Mouse (Mus musculus) kidney, postnatal 25 days (tissue): Measurements from ENCODE around the gene Isg20l2.
A peak's percentile ranks its signal among the peaks of the same experiment; 100 is the strongest.
"Not testable (repeated sequence)": the region's sequence is repeated elsewhere in the genome, so short reads cannot be mapped to it uniquely, and the experiment has no call there.

Experiments used
- DNase-seq, 2 experiments: peaks; one replicate each; pipeline ENCODE4 v3.0.0; 2021; ENCODE audit warnings: mixed read lengths in 2 of 2

Isg20l2 gene

DNA sequence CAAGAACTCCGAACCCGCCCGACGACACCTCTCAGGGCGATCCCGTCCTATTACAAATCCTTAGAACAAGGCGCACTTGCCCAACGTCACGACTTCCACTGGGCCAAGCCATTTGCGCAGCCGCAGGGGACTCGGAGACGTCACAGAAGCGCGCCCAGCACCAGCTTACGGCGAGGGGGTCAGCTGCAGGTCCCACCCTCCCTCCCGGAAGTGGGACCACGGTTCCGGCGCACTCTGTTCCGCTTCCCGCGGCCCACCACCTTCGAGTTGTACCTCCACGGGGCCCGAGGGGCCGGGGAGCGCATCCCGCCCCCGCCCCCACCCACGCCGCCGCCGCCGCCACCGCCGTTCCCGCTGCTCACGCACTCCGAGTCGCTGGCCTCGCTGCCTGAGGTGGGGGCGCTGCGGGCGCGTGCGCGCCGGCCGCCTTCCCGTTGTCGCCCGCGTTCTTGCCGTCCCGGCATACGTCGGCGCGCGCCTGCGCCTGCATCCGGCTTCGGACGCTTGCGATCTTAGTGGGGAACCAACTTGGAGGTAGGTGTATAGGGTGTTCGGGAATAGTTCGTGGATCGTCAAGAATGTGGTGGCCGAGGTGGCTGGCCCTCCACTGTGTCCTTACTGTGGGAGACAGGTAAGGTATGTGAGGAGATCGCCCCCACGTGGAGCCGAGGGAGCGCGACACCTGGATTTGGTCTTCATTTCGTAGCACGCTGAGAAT lies at the start of gene Isg20l2, which contains the start of gene Rrnad1:
Gene Isg20l2, plus strand, starts transcription at position 237 of the 718 bp plus-strand sequence.
Gene Rrnad1, minus strand, starts transcription at position 640 of the 718 bp plus-strand sequence.
- peak; percentile 97 to 98 for DNase-seq

DNA sequence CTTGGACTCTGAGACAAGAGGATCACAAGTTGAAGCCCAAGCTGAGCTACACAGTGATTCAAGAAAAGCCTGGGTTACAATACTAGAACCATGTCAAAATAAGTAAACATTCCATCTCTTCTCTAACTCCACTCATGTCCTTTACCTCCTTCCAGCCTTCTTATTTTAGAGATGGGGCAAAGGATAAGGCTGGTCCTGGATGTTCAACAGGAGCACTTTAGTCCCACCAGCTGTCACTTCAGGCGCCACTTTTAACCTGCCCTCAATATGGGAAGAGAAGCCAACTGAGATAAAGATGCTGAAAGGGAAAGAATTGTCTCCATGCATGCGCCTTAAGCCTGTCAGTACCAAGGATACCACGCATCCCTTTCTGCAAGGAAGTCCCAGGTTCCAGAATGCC lies 45.8 kb upstream of the Isg20l2 start:
- DNase-seq = no peak

DNA sequence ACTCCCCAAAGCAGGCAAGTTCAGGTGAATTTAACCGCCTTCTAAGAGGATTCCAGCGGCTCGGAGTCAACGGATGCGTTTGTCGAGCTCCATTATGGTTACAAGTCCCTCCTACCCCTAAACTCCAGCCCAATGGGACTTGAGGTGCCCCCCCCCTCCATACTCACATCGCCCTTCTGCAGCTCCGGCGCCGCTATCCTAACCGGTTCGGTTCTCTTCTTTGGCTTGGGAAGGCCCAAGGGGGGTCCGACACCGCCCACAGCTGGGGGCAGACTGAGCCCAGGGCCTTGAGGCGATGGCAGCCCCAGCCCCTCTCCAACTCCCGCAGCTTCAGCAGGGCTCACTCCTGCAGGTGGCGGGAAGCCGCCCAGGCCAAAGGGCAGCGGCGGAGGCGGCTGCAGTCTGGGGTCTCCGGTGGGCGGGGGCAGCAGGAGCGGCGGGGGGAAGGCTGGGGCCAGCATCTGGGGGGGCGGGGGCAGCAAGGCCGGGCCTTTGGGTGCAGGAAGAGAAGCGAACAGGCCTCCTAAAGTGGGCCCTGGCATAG lies 45.3 kb upstream of the Isg20l2 start:
- peak; percentile 27 to 70 for DNase-seq

GRCm38 (mm10) chr3:87885281-87886003 lies 44.7 kb upstream of the Isg20l2 start, which contains the start of gene Prcc:
TSS of gene Prcc (minus strand) at chr3:87885608.
- DNase-seq = peak; percentile 89 to 97

DNA sequence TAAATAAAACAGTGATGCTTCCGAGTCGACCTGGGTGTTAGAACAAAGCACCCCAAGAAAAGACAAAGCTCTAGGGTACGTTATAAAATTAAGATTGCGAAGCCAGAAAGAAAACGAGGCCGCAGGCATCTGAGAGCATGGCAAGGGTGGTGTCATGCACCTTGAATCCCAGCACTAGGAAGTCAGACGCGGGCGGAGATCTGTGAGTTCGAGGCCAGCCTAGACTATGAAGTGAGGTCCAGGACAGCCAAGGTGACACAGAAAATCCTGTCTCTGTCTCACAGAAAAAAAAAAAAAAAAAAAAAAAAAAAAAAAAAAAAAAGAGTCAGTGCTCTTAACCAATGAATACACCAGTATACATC lies 44.1 kb upstream of the Isg20l2 start:
- peak; percentile 40 to 68 for DNase-seq

DNA sequence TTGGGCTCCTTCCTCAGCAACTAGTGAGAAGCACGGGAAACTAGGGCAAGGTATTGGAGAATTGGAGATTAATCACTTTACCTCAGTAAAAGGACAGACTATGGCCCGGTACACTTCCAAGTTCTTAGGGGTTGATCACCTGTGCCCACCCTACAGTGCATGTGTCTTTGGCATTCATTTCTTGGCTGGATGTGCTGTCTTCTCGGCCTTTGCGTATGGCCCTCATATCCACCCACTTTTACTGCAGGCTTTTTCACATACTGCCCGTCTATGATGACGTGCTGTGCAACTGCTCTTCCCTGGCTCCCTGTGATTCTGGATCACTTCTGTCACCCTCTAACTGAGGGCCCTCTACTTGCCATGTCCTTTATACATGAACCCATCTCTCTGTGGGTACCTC lies 43.7 kb upstream of the Isg20l2 start:
- no peak for DNase-seq

DNA sequence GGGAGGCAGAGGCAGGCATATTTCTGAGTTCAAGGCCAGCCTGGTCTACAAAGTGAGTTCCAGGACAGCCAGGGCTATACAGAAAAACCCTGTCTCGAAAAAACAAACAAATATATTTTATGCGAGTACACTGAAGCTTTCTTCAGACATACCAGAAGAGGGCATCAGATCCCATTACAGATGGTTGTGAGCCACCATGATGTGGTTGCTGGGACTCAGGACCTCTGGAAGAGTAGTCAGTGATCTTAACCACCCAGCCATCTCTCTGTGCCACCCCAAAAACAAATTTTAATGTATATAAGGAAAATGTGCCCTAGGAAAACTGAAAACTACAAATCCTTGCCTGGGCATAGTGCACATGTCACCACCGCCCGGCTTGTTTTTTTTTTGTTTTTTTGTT lies 42.7 kb upstream of the Isg20l2 start:
- not testable (repeated sequence) for DNase-seq

- DNase-seq = no peak
Measured at GRCm38 (mm10) chr3:87891481-87891880, 38.6 kb upstream of the Isg20l2 start.

- DNase-seq = no peak
Measured at GRCm38 (mm10) chr3:87893367-87893905, 36.7 kb upstream of the Isg20l2 start.

GRCm38 (mm10) chr3:87899266-87899665 lies 30.8 kb upstream of the Isg20l2 start:
- no peak for DNase-seq

GRCm38 (mm10) chr3:87899776-87900175 lies 30.3 kb upstream of the Isg20l2 start:
- DNase-seq = no peak

DNA sequence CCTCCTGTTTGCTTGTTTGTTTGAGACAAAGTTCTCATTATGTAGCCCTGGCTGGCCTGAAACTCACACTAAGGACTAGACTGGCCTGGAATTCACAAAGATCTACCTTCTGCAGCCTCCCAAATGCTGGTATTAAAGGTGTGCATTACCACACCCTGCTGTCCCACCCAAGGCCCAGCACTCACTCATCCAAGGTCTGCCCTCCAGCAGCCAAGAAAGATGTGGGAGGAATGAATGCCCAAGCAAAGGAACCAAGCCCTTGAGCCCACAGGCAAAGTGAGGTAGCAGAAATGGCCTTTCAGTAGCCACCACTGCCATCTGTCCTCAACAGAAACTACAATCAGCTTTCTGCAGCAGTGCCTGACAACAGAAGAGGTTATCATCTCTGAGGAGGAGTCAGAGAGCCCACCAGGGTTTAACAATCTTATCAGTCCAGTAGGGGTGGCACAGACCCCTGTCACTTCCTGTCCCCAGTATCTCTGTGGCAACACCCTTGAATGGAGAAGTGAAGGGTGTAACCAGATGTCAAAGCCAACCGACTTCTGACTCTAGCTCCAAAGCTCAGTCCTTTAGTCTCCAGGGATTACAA lies 29.0 kb upstream of the Isg20l2 start:
- DNase-seq = no peak

GRCm38 (mm10) chr3:87901959-87902358 lies 28.2 kb upstream of the Isg20l2 start:
- not testable (repeated sequence) for DNase-seq

DNA sequence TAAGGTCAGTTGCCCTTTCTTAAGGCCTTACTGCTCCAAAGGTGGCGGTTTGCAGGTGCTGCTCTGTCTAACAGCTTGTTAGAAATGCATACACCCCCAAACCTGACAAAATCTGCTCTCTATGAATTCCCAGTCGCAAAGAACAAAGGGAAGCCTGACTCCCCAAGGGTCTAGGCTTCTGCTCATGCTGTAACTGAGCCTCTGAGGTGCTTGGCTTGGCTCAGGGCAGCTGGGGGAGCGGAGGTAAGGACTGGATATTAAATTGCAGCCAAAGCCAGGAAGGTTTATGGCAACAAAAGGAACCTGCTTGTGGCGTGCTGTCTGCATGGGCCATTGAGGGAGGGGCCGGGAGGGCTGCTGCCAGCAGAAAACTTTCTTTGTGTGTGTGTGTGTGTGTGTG lies 26.3 kb upstream of the Isg20l2 start:
- DNase-seq = no peak

DNA sequence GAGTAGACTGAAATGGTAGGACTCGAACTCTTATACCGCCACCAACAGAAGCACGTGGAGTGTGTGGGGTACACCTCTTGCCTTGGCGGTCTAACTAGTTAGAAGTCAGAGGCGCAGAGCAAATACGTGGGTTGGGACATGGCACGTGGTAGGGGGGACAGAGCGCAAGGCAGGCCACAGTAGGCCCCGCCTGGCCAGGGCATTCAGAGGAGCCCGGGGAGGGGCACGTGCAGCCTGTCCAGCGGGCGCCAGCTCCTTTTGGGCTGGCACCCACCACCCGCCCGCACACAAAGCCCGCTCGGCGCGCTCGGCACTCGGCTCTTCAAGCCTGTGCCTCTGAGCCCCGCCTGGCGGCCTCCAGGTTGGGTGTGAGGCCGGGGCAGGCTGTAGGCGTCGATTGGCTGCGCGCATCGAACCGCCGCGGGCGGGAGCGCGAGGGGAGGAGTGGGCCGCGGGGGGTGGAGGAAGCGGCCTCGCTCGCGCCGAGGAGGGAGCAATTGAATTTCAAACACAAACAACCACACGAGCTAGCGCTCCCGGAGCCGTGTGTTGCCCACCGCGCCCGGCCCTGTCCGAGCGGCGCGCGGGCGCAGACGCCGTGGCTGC lies 24.1 kb upstream of the Isg20l2 start, which contains the start of gene Hdgf:
Gene Hdgf, plus strand, starts transcription at position 442 of the 606 bp plus-strand sequence.
- peak; percentile 92 to 99 for DNase-seq

DNA sequence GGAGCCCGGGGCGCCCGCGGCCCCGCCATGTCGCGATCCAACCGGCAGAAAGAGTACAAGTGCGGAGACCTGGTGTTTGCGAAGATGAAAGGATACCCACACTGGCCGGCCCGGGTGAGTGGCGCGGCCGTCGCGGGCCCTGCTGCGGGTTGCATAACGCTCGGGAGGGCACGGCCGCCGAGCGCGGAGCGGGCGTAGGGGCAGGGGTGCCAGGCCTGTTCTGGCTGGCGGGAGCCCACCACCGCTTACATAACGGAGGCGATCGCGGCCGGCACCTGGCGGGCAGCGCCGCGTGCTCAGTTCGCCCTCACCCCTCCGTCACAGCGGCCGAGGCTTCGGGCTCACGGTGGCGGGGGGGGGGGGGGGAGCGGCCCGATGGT lies 23.5 kb upstream of the Isg20l2 start:
- DNase-seq = peak; percentile 56 to 90

DNA sequence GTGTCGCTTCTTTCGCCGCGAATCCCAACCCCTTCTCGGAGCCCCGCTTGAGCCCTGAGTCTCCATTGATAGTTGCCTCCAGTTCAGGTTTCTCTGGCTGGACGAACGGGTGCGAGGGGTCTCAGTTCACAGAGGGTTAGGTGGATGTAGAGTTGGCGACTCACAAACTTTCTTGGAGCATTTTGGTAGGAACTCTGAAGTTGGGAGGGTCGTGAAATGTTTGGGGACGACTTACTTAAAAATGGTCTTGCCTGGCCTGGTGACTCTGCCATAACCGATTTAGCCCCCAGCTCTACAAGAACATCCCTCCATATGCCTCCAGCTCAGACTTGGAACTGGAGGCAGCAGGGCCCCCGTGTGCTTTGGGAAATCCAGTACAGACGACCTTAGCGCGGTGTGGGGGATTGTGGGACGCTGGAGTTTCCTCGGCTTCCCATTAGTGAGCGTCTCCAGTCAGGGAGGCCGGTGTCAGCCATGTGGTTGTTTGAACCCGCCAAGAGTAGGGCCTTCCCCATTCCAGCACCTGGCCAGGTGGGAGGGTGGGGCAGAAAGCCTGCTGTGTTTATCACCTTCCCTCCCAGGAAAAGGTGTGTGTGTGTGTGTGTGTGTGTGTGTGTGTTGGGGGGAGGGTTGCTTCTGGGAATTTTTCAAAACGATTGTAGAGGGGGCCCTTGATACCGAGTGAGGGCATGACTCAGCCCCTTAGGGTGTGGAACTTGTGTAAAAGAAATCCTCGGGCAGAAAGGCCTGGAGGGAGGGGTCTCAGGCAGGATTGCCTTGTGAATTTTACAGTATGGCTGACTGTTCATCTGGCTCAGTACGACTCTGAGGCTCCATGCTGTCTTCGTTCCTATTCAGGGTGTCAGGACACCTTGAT lies 22.9 kb upstream of the Isg20l2 start:
- DNase-seq = peak; percentile 43 to 77

- peak; percentile 35 to 66 for DNase-seq
Measured at GRCm38 (mm10) chr3:87907906-87908305, 22.2 kb upstream of the Isg20l2 start.

DNA sequence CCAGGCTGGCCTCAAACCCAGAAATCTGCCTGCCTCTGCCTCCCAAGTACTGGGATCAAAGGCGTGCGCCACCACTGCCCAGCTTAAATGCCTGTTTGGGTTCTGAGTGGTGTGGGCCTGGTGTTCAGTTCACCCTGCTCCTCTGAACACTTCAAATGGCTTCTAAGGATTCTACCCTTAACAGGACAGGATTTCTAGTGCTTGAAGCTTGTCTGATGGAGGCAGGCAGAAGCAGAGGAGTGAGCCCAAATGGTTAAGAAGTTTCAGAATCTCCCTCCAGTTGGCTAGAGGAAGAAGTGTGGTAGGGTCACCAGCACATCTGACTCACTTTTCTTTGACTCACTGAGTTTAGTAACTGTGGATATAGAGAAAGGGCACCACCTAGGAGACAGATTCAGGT lies 20.7 kb upstream of the Isg20l2 start:
- DNase-seq = no peak

GRCm38 (mm10) chr3:87909874-87910273 lies 20.2 kb upstream of the Isg20l2 start:
- DNase-seq = no peak

- peak; percentile 92 to 96 for DNase-seq
Measured at GRCm38 (mm10) chr3:87910573-87911141, 19.5 kb upstream of the Isg20l2 start.
